Mouse (Mus musculus): ENCODE results near the gene Gtf2a1. TPM values are rescaled to one million over a fixed set of nuclear protein-coding genes. Genes with fewer than 3 reads are reported as not detected.

The Gtf2a1 gene
- total and polyA plus RNA-seq, 3 experiments: 19.2 to 34.5 (median 25.7) TPM

DNA sequence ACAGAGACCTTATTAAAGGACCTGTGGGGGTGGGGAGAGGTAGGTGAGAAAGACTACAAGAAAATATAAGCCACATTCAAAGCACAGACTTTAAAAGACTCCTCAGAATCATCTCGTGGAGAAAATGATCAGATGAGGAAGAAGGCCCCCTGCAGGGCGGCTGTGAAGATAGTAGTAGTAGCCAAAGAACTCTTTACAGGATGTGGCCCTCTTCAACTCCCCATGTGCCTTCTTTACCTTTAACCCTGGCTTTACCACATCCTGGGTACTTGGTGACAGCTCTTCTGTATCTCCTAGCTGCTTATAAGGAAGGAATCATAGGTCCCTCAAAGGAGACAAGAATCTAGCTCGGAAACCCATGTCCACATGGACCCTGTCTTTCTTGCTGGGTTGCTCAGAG lies 66.7 kb downstream of the Gtf2a1 start:
- Histone ChIP-seq H3K4me2 (ENCODE audit: insufficient read depth, low read depth, poor library complexity, severe bottlenecking) (no peak overlapping the region), H3K4me3 (replicated peaks in 1 of 3; ENCODE audit: low read depth in 2 of 3, low read length in 2 of 3, poor library complexity in 1 of 3) (no peak overlapping the region), H3K36me3 (replicated peaks in 1 of 2; ENCODE audit: control insufficient read depth in 1 of 2, insufficient read depth in 1 of 2, low read length in 1 of 2) (no peaks in the 10 kb centered on the region), H3K4me1 (ENCODE audit: control insufficient read depth in 1 of 2, insufficient read depth in 2 of 2) (peaks cover 0 to 7% of the 10 kb centered on the region in 2 experiments; a peak in 1 of 4 replicates), H3K79me2 (replicated peaks; ENCODE audit: control insufficient read depth, extremely low read depth, insufficient read depth, poor library complexity, severe bottlenecking) (no peaks in the 10 kb centered on the region), H3K27ac (ENCODE audit: insufficient read depth, low read depth) (no peak overlapping the region), H3K9me3 (replicated peaks; ENCODE audit: low read length) (peaks cover 3% of the 10 kb centered on the region), H3K9ac (ENCODE audit: insufficient read depth, low read depth) (no peak overlapping the region), H3K27me3 (replicated peaks) (no peaks in the 10 kb centered on the region)
- peak; percentile 6 for DNase-seq (ENCODE audit: extremely low read depth)
- in situ Hi-C loops (cut with MboI; ENCODE audit: low pct_ligation_motif_present, low pct_unique_long_range_greater_than_20kb, low sequenced_read_pairs): no loop called here
- TF ChIP-seq HCFC1 (IDR thresholded peaks at IDR 0.05; ENCODE audit: low read depth, low read length) (no peak), SMC3 (IDR thresholded peaks at IDR 0.05; ENCODE audit: low read depth, low read length) (peak; percentile 15), BHLHE40 (IDR thresholded peaks at IDR 0.05; ENCODE audit: low read depth, low read length) (no peak), ZC3H11A (IDR thresholded peaks at IDR 0.05; ENCODE audit: low read depth, low read length) (no peak), CHD1 (IDR thresholded peaks at IDR 0.05; ENCODE audit: low read depth, low read length) (no peak), USF1 (IDR thresholded peaks at IDR 0.05; ENCODE audit: low read depth, low read length) (no peak), CTCF (conservative IDR thresholded peaks at IDR 0.05 in 1 of 2, IDR thresholded peaks at IDR 0.05 in 1 of 2; ENCODE audit: low read depth in 2 of 2, low read length in 2 of 2) (peak in 1 of 2 experiments; percentile 44; a peak in 1 of 4 replicates), MAFK (IDR thresholded peaks at IDR 0.05; ENCODE audit: insufficient replicate concordance, low read length) (no peak)
- dilution Hi-C loops (cut with MboI; ENCODE audit: extremely low pct_ligation_motif_present, extremely low pct_unique_long_range_greater_than_20kb, low sequenced_read_pairs): no loop called here

GRCm38 (mm10) chr12:91517808-91518207 lies 72.5 kb downstream of the Gtf2a1 start:
- TF ChIP-seq POLR2AphosphoS2 (IDR thresholded peaks at IDR 0.05; ENCODE audit: low read depth, low read length): no peak
- no peak for TF ChIP-seq KAT2A (IDR thresholded peaks at IDR 0.05; ENCODE audit: insufficient replicate concordance, low read length)
- H3K9ac ChIP-seq (ENCODE audit: insufficient read depth, low read depth): no peak overlapping the region
- dilution Hi-C loops (cut with MboI; ENCODE audit: extremely low pct_ligation_motif_present, extremely low pct_unique_long_range_greater_than_20kb, low sequenced_read_pairs) (no loop called here), in situ Hi-C loops (cut with MboI; ENCODE audit: low pct_ligation_motif_present, low pct_unique_long_range_greater_than_20kb, low sequenced_read_pairs) (no loop called here)
- H3K36me3 ChIP-seq (replicated peaks in 1 of 2; ENCODE audit: control insufficient read depth in 1 of 2, insufficient read depth in 1 of 2, low read length in 1 of 2): no peaks in the 10 kb centered on the region
- H3K9me3 ChIP-seq (replicated peaks; ENCODE audit: low read length): no peaks in the 10 kb centered on the region
- H3K4me3 ChIP-seq (replicated peaks in 1 of 3; ENCODE audit: low read depth in 2 of 3, low read length in 2 of 3, poor library complexity in 1 of 3): no peak overlapping the region
- H3K4me1 ChIP-seq (ENCODE audit: control insufficient read depth in 1 of 2, insufficient read depth in 2 of 2): no peaks in the 10 kb centered on the region
- no peak overlapping the region for H3K27ac ChIP-seq (ENCODE audit: insufficient read depth, low read depth)
- H3K79me2 ChIP-seq (replicated peaks; ENCODE audit: control insufficient read depth, extremely low read depth, insufficient read depth, poor library complexity, severe bottlenecking): no peaks in the 10 kb centered on the region
- H3K4me2 ChIP-seq (ENCODE audit: insufficient read depth, low read depth, poor library complexity, severe bottlenecking): no peak overlapping the region
- H3K27me3 ChIP-seq (replicated peaks): no peaks in the 10 kb centered on the region
- DNase-seq (ENCODE audit: extremely low read depth): no peak

DNA sequence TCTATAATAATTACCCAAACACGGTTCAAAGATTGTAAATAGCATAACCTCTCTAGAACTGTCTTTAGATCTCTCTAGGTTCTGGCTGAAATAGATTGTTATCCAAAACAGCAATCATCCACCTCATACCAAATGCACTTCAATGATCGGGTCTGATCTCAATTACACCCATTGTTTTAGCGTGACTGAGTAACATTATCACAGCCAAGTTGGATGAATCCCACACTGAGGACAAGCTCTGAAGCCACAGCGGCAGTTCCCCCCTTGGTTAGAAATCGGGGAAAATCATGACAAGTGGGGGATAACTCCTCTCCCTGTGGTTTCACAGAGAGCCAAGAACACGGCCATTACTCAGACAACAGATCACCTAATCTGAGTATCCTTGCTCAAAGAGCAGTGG lies 76.3 kb downstream of the Gtf2a1 start:
- no peaks in the 10 kb centered on the region for H3K36me3 ChIP-seq (replicated peaks in 1 of 2; ENCODE audit: control insufficient read depth in 1 of 2, insufficient read depth in 1 of 2, low read length in 1 of 2)

More for the DNA sequence above, 76.3 kb downstream of the Gtf2a1 start:
- dilution Hi-C loops (cut with MboI; ENCODE audit: extremely low pct_ligation_motif_present, extremely low pct_unique_long_range_greater_than_20kb, low sequenced_read_pairs): no loop called here
- no peaks in the 10 kb centered on the region for H3K27me3 ChIP-seq (replicated peaks)
- no peaks in the 10 kb centered on the region for H3K4me1 ChIP-seq (ENCODE audit: control insufficient read depth in 1 of 2, insufficient read depth in 2 of 2)
- DNase-seq (ENCODE audit: extremely low read depth): no peak
- H3K9ac ChIP-seq (ENCODE audit: insufficient read depth, low read depth): no peak overlapping the region
- in situ Hi-C loops (cut with MboI; ENCODE audit: low pct_ligation_motif_present, low pct_unique_long_range_greater_than_20kb, low sequenced_read_pairs): no loop called here
- no peaks in the 10 kb centered on the region for H3K9me3 ChIP-seq (replicated peaks; ENCODE audit: low read length)
- TF ChIP-seq E2F4 (IDR thresholded peaks at IDR 0.05; ENCODE audit: insufficient replicate concordance, low read depth, low read length): no peak
- no peak for TF ChIP-seq PAX5 (IDR thresholded peaks at IDR 0.05; ENCODE audit: low read length)
- TF ChIP-seq POLR2A (IDR thresholded peaks at IDR 0.05; ENCODE audit: low read depth, low read length): no peak
- no peak for TF ChIP-seq ETS1 (conservative IDR thresholded peaks at IDR 0.05; ENCODE audit: low read depth, low read length)
- TF ChIP-seq ZKSCAN1 (IDR thresholded peaks at IDR 0.05; ENCODE audit: borderline replicate concordance, low read depth, low read length): no peak
- no peak for TF ChIP-seq TCF12 (IDR thresholded peaks at IDR 0.05; ENCODE audit: low read depth, low read length)
- no peak for TF ChIP-seq HCFC1 (IDR thresholded peaks at IDR 0.05; ENCODE audit: low read depth, low read length)
- H3K4me3 ChIP-seq (replicated peaks in 1 of 3; ENCODE audit: low read depth in 2 of 3, low read length in 2 of 3, poor library complexity in 1 of 3): no peak overlapping the region
- no peak overlapping the region for H3K4me2 ChIP-seq (ENCODE audit: insufficient read depth, low read depth, poor library complexity, severe bottlenecking)
- H3K27ac ChIP-seq (ENCODE audit: insufficient read depth, low read depth): no peak overlapping the region
- H3K79me2 ChIP-seq (replicated peaks; ENCODE audit: control insufficient read depth, extremely low read depth, insufficient read depth, poor library complexity, severe bottlenecking): no peaks in the 10 kb centered on the region
